Mouse (Mus musculus) forelimb bud, embryonic 11.5 days (tissue): Measurements from ENCODE around the gene Olfr495.

Source experiments
- DNase-seq: peaks from one replicate; pipeline ENCODE4 v3.0.0-alpha.2; 2012; ENCODE audit warnings: low read depth, low spot score

Gene Olfr495

DNA sequence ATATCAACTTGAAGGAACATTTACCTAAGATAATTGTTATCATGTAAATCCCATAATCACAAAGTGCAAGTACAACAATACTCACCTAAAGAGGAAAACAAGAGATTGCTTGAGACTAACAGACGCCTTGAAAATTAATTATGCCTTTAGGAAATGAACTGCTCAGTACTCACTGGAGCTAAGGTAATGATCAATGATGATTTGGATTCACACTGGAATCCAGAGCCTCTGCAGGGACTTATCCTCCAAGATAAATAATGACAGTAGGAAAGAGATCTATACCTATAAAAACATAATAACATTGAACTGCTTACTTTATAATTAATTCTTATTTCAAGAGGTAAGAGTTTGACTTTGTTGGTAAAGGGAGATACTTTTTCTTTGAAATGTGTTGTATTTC is at the start of gene Olfr495:
Olfr495 (plus strand) TSS at position 301 of the 400 bp plus-strand sequence.
- DNase-seq = no peak

DNA sequence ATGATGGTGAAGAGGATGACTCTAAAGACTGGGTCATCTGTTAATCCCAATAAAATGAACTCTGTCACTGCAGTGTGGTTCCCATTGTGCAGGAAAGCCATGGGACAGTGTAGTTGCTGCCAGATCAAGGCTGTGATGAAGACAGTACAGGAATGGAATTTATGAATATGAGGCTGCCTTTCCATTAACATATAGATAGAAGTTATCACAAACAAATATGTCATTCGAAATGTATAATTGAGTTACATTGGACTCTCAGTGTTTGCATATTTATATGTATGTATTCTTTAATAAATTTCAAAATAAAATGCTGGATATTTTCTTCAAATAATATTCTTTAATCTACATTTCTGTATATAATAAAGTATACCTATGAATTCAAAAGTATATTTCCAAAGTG is 46.1 kb upstream of the Olfr495 start, which contains the start of gene Olfr493:
Olfr493 (minus strand) TSS at position 101 of the 400 bp plus-strand sequence.
- no peak for DNase-seq

DNA sequence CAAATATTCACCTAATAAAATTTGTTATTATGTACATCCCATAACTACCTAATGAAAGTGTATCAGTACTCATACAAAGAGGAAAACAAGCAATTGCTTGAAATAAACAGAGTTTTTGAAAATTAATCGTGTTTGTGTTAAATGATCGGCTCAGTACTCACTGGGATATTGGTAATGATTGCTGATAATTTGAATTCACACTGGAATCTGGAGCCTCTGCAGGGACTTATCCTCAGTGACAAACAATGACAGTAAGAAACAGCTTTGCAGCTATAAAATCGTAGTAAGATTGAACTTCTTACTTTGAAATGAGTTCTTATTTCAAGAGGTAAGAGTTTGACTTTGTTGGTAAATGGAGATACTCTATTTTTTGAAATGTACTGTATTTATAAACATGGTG is 27.9 kb upstream of the Olfr495 start, which contains the start of gene Olfr494:
Olfr494 (plus strand) TSS at position 301 of the 400 bp plus-strand sequence.
- no peak for DNase-seq

DNA sequence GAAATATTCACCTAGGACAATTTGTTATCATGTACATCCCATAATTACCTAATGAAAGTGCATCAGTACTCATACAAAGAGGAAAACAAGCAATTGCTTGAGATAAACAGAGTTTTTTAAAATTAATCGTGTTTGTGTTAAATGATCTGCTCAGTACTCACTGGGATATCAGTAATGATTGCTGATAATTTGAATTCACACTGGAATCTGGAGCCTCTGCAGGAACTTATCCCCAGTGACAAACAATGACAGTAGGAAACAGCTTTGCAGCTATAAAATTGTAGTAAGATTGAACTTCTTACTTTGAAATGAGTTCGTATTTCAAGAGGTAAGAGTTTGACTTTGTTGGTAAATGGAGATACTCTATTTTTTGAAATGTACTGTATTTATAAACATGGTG is 27.2 kb downstream of the Olfr495 start, which contains the start of gene Olfr497:
Olfr497 (plus strand) TSS at position 301 of the 400 bp plus-strand sequence.
- DNase-seq = no peak
